In the genomic region with DNA sequence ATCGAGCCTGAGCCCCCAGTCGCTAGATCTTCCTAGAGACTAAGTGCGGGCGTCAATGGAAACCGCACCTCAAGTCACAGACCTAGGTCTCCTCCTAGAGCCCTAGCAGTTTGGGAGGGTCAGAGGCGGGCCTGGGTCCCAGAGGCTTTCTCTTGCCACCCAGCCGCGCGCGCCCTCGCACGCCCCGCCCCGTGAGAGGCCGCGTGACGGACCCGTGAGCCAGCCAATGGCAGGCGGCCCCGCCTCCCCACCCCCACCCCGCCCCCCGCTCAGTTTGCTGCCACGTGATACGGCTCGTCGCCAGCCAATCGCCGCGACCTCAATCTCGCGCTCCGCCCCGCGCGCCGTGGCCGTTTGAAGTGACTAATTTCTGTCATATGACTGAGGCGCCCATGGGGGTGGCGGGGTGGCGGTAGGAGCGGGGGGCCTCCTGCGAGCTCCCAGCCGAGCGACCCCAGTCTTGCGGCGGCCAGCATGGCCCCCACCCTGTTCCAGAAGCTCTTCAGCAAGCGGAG, we compare ENCODE assay signal across 8 mouse cellular contexts. TPM values are rescaled to one million over a fixed set of nuclear protein-coding genes. Genes with fewer than 3 reads are reported as not detected.
A peak's percentile ranks its signal among the peaks of the same experiment; 100 is the strongest.
DNase-seq lines count a peak whose midpoint lies in the region; ATAC-seq lines count a peak whose summit lies in the region.

Gene Fnip1, plus strand, starts transcription at position 377 of the 515 bp plus-strand sequence.

- whole genome bisulfite sequencing in hindbrain, embryonic 15.5 days: under 1% methylated on average over 41 of the region's 47 CpGs

- H3K9ac ChIP-seq in hindbrain, embryonic 15.5 days: peak within 1 kb of the TSS; percentile 75

- H3K4me2 ChIP-seq in hindbrain, embryonic 15.5 days: peak within 1 kb of the TSS; percentile 62

- no peaks in the 10 kb centered on the region for H3K9me3 ChIP-seq in hindbrain, embryonic 15.5 days

- peak; percentile 97 for ATAC-seq in hindbrain, embryonic 15.5 days (ENCODE audit: low FRiP score, low read depth)

- no peaks in the 10 kb centered on the region for H3K36me3 ChIP-seq in hindbrain, embryonic 15.5 days

- H3K27ac ChIP-seq in hindbrain, embryonic 15.5 days (replicated peaks): peak within 1 kb of the TSS; percentile 86

- peaks cover 25% of the 10 kb centered on the region for H3K4me1 ChIP-seq in hindbrain, embryonic 15.5 days (replicated peaks)

- peak within 1 kb of the TSS; percentile 92 for H3K4me3 ChIP-seq in hindbrain, embryonic 15.5 days

- H3K27me3 ChIP-seq in hindbrain, embryonic 15.5 days: no peaks in the 10 kb centered on the region

- peak; percentile 91 for DNase-seq in R1 (ENCODE audit: low read depth, low spot score)
- DNase-seq in cerebellum, postnatal 25 days: peak; percentile 95 to 98
- DNase-seq in frontal cortex, postnatal 25 days (ENCODE audit: low spot score in 2 of 2): peak; percentile 87 to 90
- DNase-seq in left cerebral cortex, adult 11 months (ENCODE audit: low spot score): peak; percentile 86
- peak; percentile 95 to 97 for DNase-seq in lung, postnatal 4 days
- peak; percentile 83 for DNase-seq in retina, postnatal 7 days (ENCODE audit: low read depth, low spot score)
- peak; percentile 86 for DNase-seq in urinary bladder, adult 2 months (ENCODE audit: low spot score)

RNA-seq across cellular contexts. Expression of gene Fnip1, which starts in this region (rescaled TPM):
- 8.9 and 9.6 TPM in 2 replicates for polyA plus RNA-seq in hindbrain, embryonic 15.5 days (2015; fragmentation: Nextera tagmentation; extraction: Ambion mirVana)
- 11.1 and 12.9 TPM in 2 replicates for polyA plus RNA-seq in urinary bladder, adult 2 months (2012; rRNA removed)

Comparison
In these comparisons a context has a peak if more than half of its experiments do, and no peak if none do; other contexts are left out.
1. Peak in every context shown above with its lines: DNase-seq, ATAC-seq, H3K4me3 ChIP-seq and H3K27ac ChIP-seq.